Mouse (Mus musculus) liver, embryonic 15.5 days (tissue): Measurements from ENCODE around the gene Krtap12-1. TPM values are rescaled to one million over a fixed set of nuclear protein-coding genes. Genes with fewer than 3 reads are reported as not detected.
"Not testable (repeated sequence)": the region's sequence is repeated elsewhere in the genome, so short reads cannot be mapped to it uniquely, and the experiment has no call there.

ENCODE experiments used
- ATAC-seq: fragments of 200-750 bp; cut with Nextera tagmentation; 2 replicates; pipeline ENCODE4 v1.8.0; 2017; ENCODE audit warnings: moderate number of reproducible peaks, mild to moderate bottlenecking, moderate library complexity; ENCODE audit not compliant: insufficient read depth
- H3K27ac ChIP-seq: fragments of 300-500 bp; sonication (generic); replicated peaks from 2 replicates; pipeline ENCODE4 v1.5.1; 2015; ENCODE audit warnings: mild to moderate bottlenecking, inconsistent platforms
- H3K27me3 ChIP-seq: fragments of 300-500 bp; sonication (generic); 2 replicates; pipeline ENCODE4 v1.6.1; 2015; ENCODE audit warnings: mild to moderate bottlenecking, inconsistent platforms
- H3K36me3 ChIP-seq: fragments of 300-500 bp; sonication (generic); replicated peaks from 2 replicates; pipeline ENCODE4 v1.6.1; 2015; ENCODE audit warnings: moderate library complexity, mild to moderate bottlenecking, inconsistent platforms
- H3K4me1 ChIP-seq: fragments of 300-500 bp; sonication (generic); replicated peaks from 2 replicates; pipeline ENCODE4 v1.6.1; 2015; ENCODE audit warnings: inconsistent platforms
- H3K4me2 ChIP-seq: fragments of 300-500 bp; sonication (generic); 2 replicates; pipeline ENCODE4 v1.6.1; 2015; ENCODE audit warnings: moderate library complexity, mild to moderate bottlenecking, inconsistent platforms
- H3K4me3 ChIP-seq: fragments of 300-500 bp; sonication (generic); replicated peaks from 2 replicates; pipeline ENCODE4 v1.5.1; 2015; ENCODE audit warnings: mild to moderate bottlenecking, inconsistent platforms
- H3K9ac ChIP-seq: fragments of 300-500 bp; sonication (generic); 2 replicates; pipeline ENCODE4 v1.6.1; 2015; ENCODE audit warnings: moderate library complexity, mild to moderate bottlenecking, inconsistent platforms
- H3K9me3 ChIP-seq: fragments of 300-500 bp; sonication (generic); replicated peaks from 2 replicates; pipeline ENCODE4 v1.6.1; 2016; ENCODE audit warnings: inconsistent platforms
- WGBS: fragments of 180-500 bp; shearing (Covaris S2); methylation state at CpG from one replicate; pipeline ENCODE4 v1.1.7; 2015; ENCODE audit warnings: mixed read lengths; ENCODE audit not compliant: insufficient replicate concordance; 5-methylcytosine and 5-hydroxymethylcytosine counted together
- polyA plus RNA-seq: library from polyadenylated mRNA; unstranded; fragments of >200 nt; fragmentation: Nextera tagmentation; extraction: Ambion mirVana; gene quantifications from 2 replicates; pipeline ENCODE4 v1.2.1, GENCODE M21; 2015

The Krtap12-1 gene
- polyA plus RNA-seq, 1 experiment from 2014 or later = not detected

GRCm38 (mm10) chr10:77706326-77706725 lies 14.1 kb upstream of the Krtap12-1 start, which contains the start of gene Gm10272:
Gene Gm10272, plus strand, starts transcription at chr10:77706626.
- no peak within 1 kb of the TSS for H3K4me3 ChIP-seq
- H3K4me1 ChIP-seq = no peaks in the 10 kb centered on the region
- H3K9ac ChIP-seq = no peak within 1 kb of the TSS
- H3K27ac ChIP-seq = no peak within 1 kb of the TSS
- 73% methylated on average over 1 of the region's 1 CpGs for WGBS
- no peak for ATAC-seq
- no peaks in the 10 kb centered on the region for H3K9me3 ChIP-seq
- no peaks in the 10 kb centered on the region for H3K36me3 ChIP-seq
- H3K27me3 ChIP-seq = no peaks in the 10 kb centered on the region
- no peak within 1 kb of the TSS for H3K4me2 ChIP-seq

GRCm38 (mm10) chr10:77709831-77710230 lies 10.6 kb upstream of the Krtap12-1 start:
- no peak overlapping the region for H3K9ac ChIP-seq

GRCm38 (mm10) chr10:77711157-77711556 lies 9.2 kb upstream of the Krtap12-1 start, which contains the start of gene Gm10024:
Gene Gm10024, plus strand, starts transcription at chr10:77711457.
- H3K27ac ChIP-seq, H3K36me3 ChIP-seq, H3K4me3 ChIP-seq, ATAC-seq, H3K27me3 ChIP-seq, H3K4me2 ChIP-seq, H3K9me3 ChIP-seq, H3K9ac ChIP-seq, H3K4me1 ChIP-seq: not testable (repeated sequence)

More at GRCm38 (mm10) chr10:77709831-77710230, 10.6 kb upstream of the Krtap12-1 start:
- Histone ChIP-seq H3K36me3 (no peaks in the 10 kb centered on the region), H3K4me1 (no peaks in the 10 kb centered on the region), H3K27me3 (no peaks in the 10 kb centered on the region), H3K9me3 (no peaks in the 10 kb centered on the region), H3K27ac (no peak overlapping the region), H3K4me3 (no peak overlapping the region), H3K4me2 (no peak overlapping the region)
- whole genome bisulfite sequencing = 57% methylated on average over 3 of the region's 3 CpGs
- ATAC-seq = no peak

- no peak overlapping the region for H3K9ac ChIP-seq
- no peak overlapping the region for H3K4me2 ChIP-seq
- no peak for ATAC-seq
- H3K4me1 ChIP-seq = no peaks in the 10 kb centered on the region
- H3K27ac ChIP-seq = no peak overlapping the region
- no peak overlapping the region for H3K4me3 ChIP-seq
- no peaks in the 10 kb centered on the region for H3K36me3 ChIP-seq
- no peaks in the 10 kb centered on the region for H3K27me3 ChIP-seq
- 17% methylated on average over 4 of the region's 4 CpGs for WGBS
- no peaks in the 10 kb centered on the region for H3K9me3 ChIP-seq
Measured at GRCm38 (mm10) chr10:77713734-77714133, 6.7 kb upstream of the Krtap12-1 start.

- Histone ChIP-seq H3K27me3 (no peaks in the 10 kb centered on the region), H3K36me3 (no peaks in the 10 kb centered on the region), H3K4me1 (no peaks in the 10 kb centered on the region), H3K9ac (no peak within 1 kb of the TSS), H3K27ac (no peak within 1 kb of the TSS), H3K4me2 (no peak within 1 kb of the TSS), H3K9me3 (no peaks in the 10 kb centered on the region), H3K4me3 (no peak within 1 kb of the TSS)
- 57% methylated on average over 1 of the region's 1 CpGs for WGBS
- ATAC-seq = no peak
Measured at GRCm38 (mm10) chr10:77715507-77715906, 4.9 kb upstream of the Krtap12-1 start, which contains the start of gene Gm10142. Gene Gm10142, plus strand, starts transcription at chr10:77715807.

- Histone ChIP-seq H3K9ac (no peak overlapping the region), H3K4me2 (no peak overlapping the region), H3K27me3 (no peaks in the 10 kb centered on the region), H3K4me3 (no peak overlapping the region), H3K27ac (no peak overlapping the region), H3K9me3 (no peaks in the 10 kb centered on the region), H3K36me3 (no peaks in the 10 kb centered on the region), H3K4me1 (no peaks in the 10 kb centered on the region)
- 64% methylated on average over 8 of the region's 8 CpGs for WGBS
- ATAC-seq = no peak
Measured at GRCm38 (mm10) chr10:77724855-77725254, 4.5 kb downstream of the Krtap12-1 start.

GRCm38 (mm10) chr10:77726186-77726585 lies 5.8 kb downstream of the Krtap12-1 start, which contains the start of gene Gm10100:
Gene Gm10100, plus strand, starts transcription at chr10:77726486.
- WGBS = 19% methylated on average over 3 of the region's 3 CpGs
- H3K4me2 ChIP-seq = no peak within 1 kb of the TSS
- H3K4me3 ChIP-seq = no peak within 1 kb of the TSS
- no peak within 1 kb of the TSS for H3K9ac ChIP-seq
- no peaks in the 10 kb centered on the region for H3K27me3 ChIP-seq
- ATAC-seq = no peak
- H3K27ac ChIP-seq = no peak within 1 kb of the TSS
- no peaks in the 10 kb centered on the region for H3K36me3 ChIP-seq
- H3K4me1 ChIP-seq = no peaks in the 10 kb centered on the region
- H3K9me3 ChIP-seq = no peaks in the 10 kb centered on the region

- Histone ChIP-seq H3K9me3 (no peaks in the 10 kb centered on the region), H3K27me3 (no peaks in the 10 kb centered on the region), H3K36me3 (no peaks in the 10 kb centered on the region), H3K9ac (no peak overlapping the region), H3K27ac (no peak overlapping the region), H3K4me2 (no peak overlapping the region), H3K4me1 (no peaks in the 10 kb centered on the region), H3K4me3 (no peak overlapping the region)
- no peak for ATAC-seq
- 46% methylated on average over 4 of the region's 4 CpGs for WGBS
Measured at GRCm38 (mm10) chr10:77728280-77728679, 7.9 kb downstream of the Krtap12-1 start.

- ATAC-seq = no peak
- Histone ChIP-seq H3K4me2 (no peak overlapping the region), H3K36me3 (no peaks in the 10 kb centered on the region), H3K4me1 (no peaks in the 10 kb centered on the region), H3K9ac (no peak overlapping the region), H3K27ac (no peak overlapping the region), H3K4me3 (no peak overlapping the region), H3K9me3 (no peaks in the 10 kb centered on the region), H3K27me3 (no peaks in the 10 kb centered on the region)
- WGBS = 40% methylated on average over 4 of the region's 4 CpGs
Measured at GRCm38 (mm10) chr10:77729241-77729640, 8.8 kb downstream of the Krtap12-1 start.

GRCm38 (mm10) chr10:77735928-77736327 lies 15.5 kb downstream of the Krtap12-1 start:
- Histone ChIP-seq H3K9ac (no peak overlapping the region), H3K4me1 (no peaks in the 10 kb centered on the region), H3K27me3 (no peaks in the 10 kb centered on the region), H3K4me3 (no peak overlapping the region), H3K9me3 (no peaks in the 10 kb centered on the region), H3K36me3 (no peaks in the 10 kb centered on the region), H3K27ac (no peak overlapping the region), H3K4me2 (no peak overlapping the region)
- 60% methylated on average over 1 of the region's 1 CpGs for WGBS
- ATAC-seq = no peak

GRCm38 (mm10) chr10:77738929-77739328 lies 18.5 kb downstream of the Krtap12-1 start:
- H3K27ac ChIP-seq = no peak overlapping the region
- H3K4me3 ChIP-seq = no peak overlapping the region
- no peaks in the 10 kb centered on the region for H3K36me3 ChIP-seq
- no peaks in the 10 kb centered on the region for H3K27me3 ChIP-seq
- WGBS = 53% methylated on average over 4 of the region's 4 CpGs
- H3K4me2 ChIP-seq = no peak overlapping the region
- H3K9me3 ChIP-seq = no peaks in the 10 kb centered on the region
- no peak overlapping the region for H3K9ac ChIP-seq
- no peak for ATAC-seq
- no peaks in the 10 kb centered on the region for H3K4me1 ChIP-seq

GRCm38 (mm10) chr10:77741924-77742688 lies 21.7 kb downstream of the Krtap12-1 start, which contains the start of gene Gm18596:
Gene Gm18596, minus strand, starts transcription at chr10:77742638.
- not testable (repeated sequence) for H3K36me3 ChIP-seq, H3K4me3 ChIP-seq, ATAC-seq, H3K9me3 ChIP-seq, H3K4me1 ChIP-seq, H3K27me3 ChIP-seq, H3K4me2 ChIP-seq, H3K9ac ChIP-seq, H3K27ac ChIP-seq
- WGBS = 48% methylated on average over 5 of the region's 5 CpGs
